Mouse (Mus musculus): ENCODE measurements around the gene Apobec4. TPM values are rescaled to one million over a fixed set of nuclear protein-coding genes. Genes with fewer than 3 reads are reported as not detected.
A peak's percentile ranks its signal among the peaks of the same experiment; 100 is the strongest.

Apobec4 gene
- polyA plus RNA-seq, 1 experiment from 2014 or later = not detected

GRCm38 (mm10) chr1:152796683-152797263 is 46.4 kb downstream of the Apobec4 start:
- H3K9me3 ChIP-seq = peaks cover 2% of the 10 kb centered on the region; the same call in 1 of the 2 replicates
- no peaks in the 10 kb centered on the region for H3K36me3 ChIP-seq (replicated peaks)
- 0 out of 2 replicates have a peak, but pooled peaks cover 9% of the 10 kb centered on the region for H3K27me3 ChIP-seq (ENCODE audit: poor library complexity, severe bottlenecking)
- 84% methylated on average over 8 of the region's 8 CpGs for WGBS
- peaks cover 56% of the 10 kb centered on the region for H3K4me1 ChIP-seq
- no peak overlapping the region for H3K27ac ChIP-seq
- H3K4me3 ChIP-seq = no peak overlapping the region
- DNase-seq (ENCODE audit: extremely low spot score, low spot score) = no peak

GRCm38 (mm10) chr1:152798125-152798524 is 47.8 kb downstream of the Apobec4 start:
- Histone ChIP-seq H3K4me3 (no peak overlapping the region), H3K4me1 (peaks cover 45% of the 10 kb centered on the region), H3K36me3 (replicated peaks) (no peaks in the 10 kb centered on the region), H3K9me3 (no peaks in the 10 kb centered on the region), H3K27me3 (ENCODE audit: poor library complexity, severe bottlenecking) (0 out of 2 replicates have a peak, but pooled peaks cover 9% of the 10 kb centered on the region), H3K27ac (no peak overlapping the region)
- DNase-seq (ENCODE audit: extremely low spot score, low spot score) = no peak
- WGBS = 79% methylated on average over 9 of the region's 9 CpGs

GRCm38 (mm10) chr1:152799897-152800296 is 49.5 kb downstream of the Apobec4 start, which contains the start of gene Ncf2:
TSS of gene Ncf2 (plus strand) at chr1:152800194.
- Histone ChIP-seq H3K36me3 (replicated peaks) (no peaks in the 10 kb centered on the region), H3K27me3 (ENCODE audit: poor library complexity, severe bottlenecking) (0 out of 2 replicates have a peak, but pooled peaks cover 9% of the 10 kb centered on the region), H3K9me3 (no peaks in the 10 kb centered on the region), H3K4me1 (peaks cover 30% of the 10 kb centered on the region), H3K4me3 (no peak within 1 kb of the TSS), H3K27ac (peak within 1 kb of the TSS; percentile 12; the same call in 1 of the 2 replicates)
- WGBS = 6% methylated on average over 2 of the region's 2 CpGs
- no peak for DNase-seq (ENCODE audit: extremely low spot score, low spot score)

- no peak overlapping the region for H3K27ac ChIP-seq
- 91% methylated on average over 13 of the region's 13 CpGs for WGBS
These were observed 50.4 kb downstream of the Apobec4 start for GRCm38 (mm10) chr1:152800633-152801176.

GRCm38 (mm10) chr1:152804907-152805306 is 54.6 kb downstream of the Apobec4 start:
- WGBS = 93% methylated on average over 6 of the region's 6 CpGs

More at GRCm38 (mm10) chr1:152800633-152801176, 50.4 kb downstream of the Apobec4 start:
- H3K36me3 ChIP-seq (replicated peaks) = no peaks in the 10 kb centered on the region
- DNase-seq (ENCODE audit: extremely low spot score, low spot score) = no peak
- H3K4me1 ChIP-seq = peaks cover 30% of the 10 kb centered on the region
- 0 out of 2 replicates have a peak, but pooled peaks cover 9% of the 10 kb centered on the region for H3K27me3 ChIP-seq (ENCODE audit: poor library complexity, severe bottlenecking)
- H3K9me3 ChIP-seq = no peaks in the 10 kb centered on the region
- H3K4me3 ChIP-seq = no peak overlapping the region

More at GRCm38 (mm10) chr1:152804907-152805306, 54.6 kb downstream of the Apobec4 start:
- peaks cover 33% of the 10 kb centered on the region for H3K4me1 ChIP-seq
- H3K36me3 ChIP-seq (replicated peaks) = no peaks in the 10 kb centered on the region
- H3K27me3 ChIP-seq (ENCODE audit: poor library complexity, severe bottlenecking) = 0 out of 2 replicates have a peak, but pooled peaks cover 9% of the 10 kb centered on the region
- H3K27ac ChIP-seq = no peak overlapping the region
- H3K9me3 ChIP-seq = no peaks in the 10 kb centered on the region
- no peak for DNase-seq (ENCODE audit: extremely low spot score, low spot score)
- no peak overlapping the region for H3K4me3 ChIP-seq

Other genes with a start within 250 kb of the Apobec4 start
- gene Rgl1, start 15.8 kb downstream of the Apobec4 start, polyA plus RNA-seq (2016; fragmentation: Nextera tagmentation; extraction: Ambion mirVana) = 29.1 TPM in 2 replicates
- 195 and 203 TPM in 2 replicates for gene Arpc5, start 16.0 kb downstream of the Apobec4 start, polyA plus RNA-seq (2016; fragmentation: Nextera tagmentation; extraction: Ambion mirVana)
- gene Ncf2, start 49.6 kb downstream of the Apobec4 start, polyA plus RNA-seq (2016; fragmentation: Nextera tagmentation; extraction: Ambion mirVana) = 2.1 and 2.7 TPM in 2 replicates
- 38.0 and 40.3 TPM in 2 replicates for gene Smg7, start 152.1 kb downstream of the Apobec4 start, polyA plus RNA-seq (2016; fragmentation: Nextera tagmentation; extraction: Ambion mirVana)
- gene Nmnat2, start 204.4 kb downstream of the Apobec4 start, polyA plus RNA-seq (2016; fragmentation: Nextera tagmentation; extraction: Ambion mirVana) = 8.0 and 8.7 TPM in 2 replicates